Mouse (Mus musculus) cerebellum, adult 9-10 months (tissue): ENCODE data around the gene Fmo3.

Source experiments
- DNase-seq: peaks from one replicate; pipeline ENCODE4 v3.0.0; 2022

The Fmo3 gene

GRCm38 (mm10) chr1:162930631-162931030, 53.7 kb downstream of the Fmo3 start:
- no peak for DNase-seq

GRCm38 (mm10) chr1:162929146-162929545, 55.2 kb downstream of the Fmo3 start:
- DNase-seq: no peak

- no peak for DNase-seq
Measured at GRCm38 (mm10) chr1:162925121-162925520, 59.2 kb downstream of the Fmo3 start.

GRCm38 (mm10) chr1:162916661-162917060, 67.7 kb downstream of the Fmo3 start:
- DNase-seq: no peak

GRCm38 (mm10) chr1:162914932-162915556, 69.3 kb downstream of the Fmo3 start:
- DNase-seq: no peak

GRCm38 (mm10) chr1:162912085-162912484, 72.2 kb downstream of the Fmo3 start:
- no peak for DNase-seq
